Mouse (Mus musculus): ENCODE measurements at regions not wholly inside any gene's neighbourhood (a gene's known extent, or its start where the extent isn't known, plus 50 kb on each side); places are given as distances from the start of the nearest gene placed in this dataset.
A peak's percentile ranks its signal among the peaks of the same experiment; 100 is the strongest.

GRCm38 (mm10) chr10:68606848-68607247 lies 65.2 kb upstream of the Cabcoco1 start:
- DNase-seq (ENCODE audit: low spot score): no peak

GRCm38 (mm10) chr10:68611906-68612305 lies 70.2 kb upstream of the Cabcoco1 start:
- DNase-seq (ENCODE audit: low spot score): peak; percentile 5

GRCm38 (mm10) chr10:68612727-68613126 lies 71.0 kb upstream of the Cabcoco1 start:
- DNase-seq (ENCODE audit: low spot score): no peak

- DNase-seq (ENCODE audit: low spot score): no peak
Measured at GRCm38 (mm10) chr10:68623786-68624185, 82.1 kb upstream of the Cabcoco1 start.

DNA sequence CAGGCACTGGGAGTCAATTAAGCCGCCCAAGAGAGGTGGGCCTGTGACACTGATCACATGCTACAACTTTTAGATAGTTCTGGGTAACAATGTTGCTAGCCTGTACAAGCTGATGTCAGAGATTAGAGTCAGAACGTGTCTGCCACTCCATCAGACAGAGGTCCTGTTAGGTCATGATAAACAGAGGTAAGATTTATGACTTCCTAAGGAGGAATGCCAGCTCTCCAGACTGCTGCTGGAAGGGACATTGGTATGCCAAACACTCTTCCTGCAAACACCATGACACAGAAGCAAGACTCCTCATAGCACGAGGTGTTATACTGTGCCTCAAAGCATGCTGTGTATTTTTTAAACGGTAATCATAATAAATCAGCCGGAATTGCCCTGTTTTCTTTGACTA lies 83.6 kb upstream of the Cabcoco1 start:
- DNase-seq (ENCODE audit: low spot score): no peak

GRCm38 (mm10) chr10:68625752-68626151 lies 84.1 kb upstream of the Cabcoco1 start:
- DNase-seq (ENCODE audit: low spot score): no peak

DNA sequence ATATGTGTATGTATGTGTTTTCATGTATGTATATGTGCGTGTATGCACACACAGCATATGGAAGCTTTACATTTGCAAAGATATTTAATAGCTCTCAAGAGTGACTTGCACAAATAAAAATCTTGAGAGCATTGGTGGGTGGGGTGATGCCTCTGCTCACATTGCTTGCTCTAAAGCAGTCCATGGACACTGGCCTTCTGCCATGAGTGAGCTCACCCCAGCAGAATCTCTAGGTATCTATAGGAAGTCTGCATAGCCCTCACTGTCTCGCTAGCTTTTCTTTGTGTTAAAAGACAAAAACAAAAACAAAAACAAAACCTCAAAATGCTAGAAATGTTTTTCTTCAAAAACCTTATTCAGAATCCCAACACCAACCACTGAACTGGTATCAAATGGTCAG lies 87.8 kb upstream of the Cabcoco1 start:
- DNase-seq (ENCODE audit: low spot score): no peak

DNA sequence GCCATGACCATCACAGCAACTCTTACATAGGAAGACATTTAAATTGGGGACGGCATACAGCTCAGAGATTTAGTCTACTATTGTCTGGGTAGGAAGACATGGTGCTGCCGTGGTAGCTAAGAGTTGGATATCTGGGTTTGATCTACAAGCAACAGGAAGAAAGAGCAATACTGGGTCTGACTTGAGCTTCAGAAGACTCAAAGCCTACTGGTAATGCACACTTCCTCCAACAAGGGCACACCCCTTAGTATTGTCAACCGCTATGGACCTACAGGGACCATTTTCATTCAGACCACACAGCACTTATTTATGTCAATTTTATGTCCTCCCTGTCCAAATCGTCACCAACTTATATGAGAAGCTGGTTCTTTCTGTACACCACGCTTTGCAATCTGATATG lies 90.3 kb upstream of the Tmem26 start:
- DNase-seq (ENCODE audit: low spot score): no peak

GRCm38 (mm10) chr10:68652700-68653099 lies 70.7 kb upstream of the Tmem26 start:
- DNase-seq (ENCODE audit: low spot score): no peak

DNA sequence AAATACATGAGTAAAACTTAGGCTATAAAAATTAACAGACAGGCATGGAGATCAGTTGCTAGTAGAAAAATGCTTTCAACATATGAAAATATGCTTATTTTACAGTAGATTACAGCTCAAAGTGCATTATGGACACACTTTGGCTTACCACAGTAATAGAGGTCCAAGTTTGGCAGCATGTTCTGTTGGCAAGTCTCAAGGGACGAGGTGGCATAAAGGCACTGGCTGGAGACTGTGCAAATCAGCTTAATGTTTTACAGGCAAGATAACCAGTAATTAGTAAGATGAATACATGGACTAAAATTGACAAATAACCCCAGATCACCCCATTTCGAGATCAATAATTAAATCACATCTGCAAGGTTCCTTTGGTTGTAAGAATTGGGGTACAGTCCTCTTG lies 68.0 kb upstream of the Tmem26 start:
- no peak for DNase-seq (ENCODE audit: low spot score)

DNA sequence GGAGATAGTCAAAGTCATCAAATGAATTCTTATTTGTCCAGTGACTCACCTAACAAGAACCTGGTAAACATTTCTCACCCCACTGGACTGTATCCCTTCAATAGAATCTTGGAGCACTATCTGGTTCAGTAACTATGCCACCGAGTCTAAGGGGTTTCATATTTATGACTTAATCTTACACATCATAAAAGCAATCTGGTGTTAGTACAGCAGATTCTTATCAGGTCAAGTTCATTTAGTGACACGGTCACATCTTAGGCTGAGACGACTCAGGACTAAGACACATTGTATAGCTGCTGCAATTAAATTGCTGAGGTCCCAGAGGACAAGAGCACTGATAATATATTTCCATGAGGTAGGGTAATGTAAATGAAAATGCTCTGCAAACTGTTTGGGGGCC lies 57.4 kb upstream of the Tmem26 start:
- no peak for DNase-seq (ENCODE audit: low spot score)

GRCm38 (mm10) chr10:68669330-68669729 lies 54.1 kb upstream of the Tmem26 start:
- DNase-seq (ENCODE audit: low spot score): no peak

DNA sequence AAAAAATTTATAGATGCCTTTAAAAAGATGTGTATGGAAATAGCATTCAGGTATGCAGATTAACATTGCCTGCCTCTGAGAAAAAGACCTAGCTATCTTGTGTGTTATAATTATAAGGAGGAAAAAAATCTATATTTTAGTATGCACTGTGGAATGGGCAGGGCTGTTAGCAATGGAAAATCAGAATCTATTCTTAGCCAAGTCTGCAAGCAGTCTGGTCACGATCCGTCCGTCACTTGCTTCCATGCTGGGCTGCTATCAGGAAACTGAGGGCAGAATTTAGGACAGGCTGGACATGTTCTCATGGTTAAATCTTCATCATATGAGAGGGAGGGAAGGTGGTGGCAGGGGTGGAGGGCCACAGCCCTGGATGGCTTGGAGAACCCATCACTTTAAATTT lies 53.5 kb upstream of the Tmem26 start:
- DNase-seq (ENCODE audit: low spot score): no peak

GRCm38 (mm10) chr10:68672291-68672690 lies 51.2 kb upstream of the Tmem26 start:
- no peak for DNase-seq (ENCODE audit: low spot score)

GRCm38 (mm10) chr10:68673102-68673872 lies 50.2 kb upstream of the Tmem26 start:
- DNase-seq (ENCODE audit: low spot score): no peak

Data from ovary, postnatal 36 days (tissue).